In genomic region chr1:166169713-166170112, GRCm38 (mm10) we compare ENCODE assay signal across 24 mouse cellular contexts. TPM values are rescaled to one million over a fixed set of nuclear protein-coding genes. Genes with fewer than 3 reads are reported as not detected.
"Had no signal": no experiment of that assay in that cellular context is flagged by ENCODE, and none has a peak within 500 bp of the region (broad histone marks: within the 10 kb centered on the region; RNA-seq: fewer than 3 reads in every experiment).

No protein-coding gene starts in this region.

- DNase-seq: gastrocnemius, postnatal 14 days; gastrocnemius, postnatal 36 days; heart, adult 18-20 months; heart, postnatal 14 days; heart, postnatal 36 days; kidney, adult 11 months; kidney, adult 2 months; kidney, adult 9 months; kidney, postnatal 14 days; kidney, postnatal 36 days; layer of hippocampus, adult 9-11 months; layer of hippocampus, postnatal 36 days; left cerebral cortex, postnatal 4 days had no signal

RNA-seq across cellular contexts. Expression of gene Gpa33, which starts 39.7 kb away (rescaled TPM):
- total RNA-seq: gastrocnemius, adult 18-20 months; gastrocnemius, adult 8-10 months; gastrocnemius, postnatal 14 days; gastrocnemius, postnatal 36 days; heart, adult 18-20 months; heart, adult 8-10 months; heart, postnatal 14 days; heart, postnatal 36 days; hematopoietic stem cell, adult 5-6 weeks; hindbrain, postnatal 0 days; layer of hippocampus, adult 18-20 months; layer of hippocampus, postnatal 14 days; layer of hippocampus, postnatal 36 days; left cerebral cortex, adult 2 months; left cerebral cortex, postnatal 10 days; left cerebral cortex, postnatal 25 days; left cerebral cortex, postnatal 4 days; liver, adult 2 months had no signal

RNA-seq across cellular contexts. Expression of gene Dusp27, which starts 42.0 kb away (rescaled TPM):
- total RNA-seq: hematopoietic stem cell, adult 5-6 weeks; layer of hippocampus, postnatal 36 days; liver, adult 2 months had no signal
